Mouse (Mus musculus) liver, embryonic 14 days (tissue): ENCODE data around the gene Lhx4. TPM values are rescaled to one million over a fixed set of nuclear protein-coding genes. Genes with fewer than 3 reads are reported as not detected.

ENCODE experiments used
- polyA plus RNA-seq: library from polyadenylated mRNA; depleted of rRNA; stranded (reverse); fragments of >200 nt; gene quantifications from 2 replicates; pipeline ENCODE4 v1.2.3, GENCODE M21; 2012; rRNA removed

Lhx4 gene
- polyA plus RNA-seq, result not detected in 2 replicates

GRCm38 (mm10) chr1:155751484-155752255 lies at the start of gene Lhx4:
Gene Lhx4, minus strand, starts transcription at chr1:155751684.

Other genes with a start within 250 kb of the Lhx4 start
- gene Acbd6, start 193.6 kb downstream of the Lhx4 start, polyA plus RNA-seq, result 33.7 and 37.3 TPM in 2 replicates
- 14.4 and 15.6 TPM in 2 replicates for gene Qsox1, start 61.2 kb upstream of the Lhx4 start, polyA plus RNA-seq
- gene Cep350, start 221.6 kb upstream of the Lhx4 start, polyA plus RNA-seq, result 4.5 and 4.6 TPM in 2 replicates